Mouse (Mus musculus) CH12.LX (cell line): ENCODE measurements around the gene Bcl2l12. TPM values are rescaled to one million over a fixed set of nuclear protein-coding genes. Genes with fewer than 3 reads are reported as not detected.

Experiments used
- DNase-seq: peaks from one replicate; pipeline ENCODE4 v3.0.0-alpha.2; 2013; ENCODE audit errors: extremely low read depth
- H3K27ac ChIP-seq: 2 replicates; pipeline ENCODE4 v1.5.1; 2012; ENCODE audit warnings: low read depth, mild to moderate bottlenecking, control low read depth, moderate library complexity; ENCODE audit not compliant: insufficient read depth
- H3K27me3 ChIP-seq: replicated peaks from 2 replicates; pipeline ENCODE3; 2012; ENCODE audit warnings: inconsistent platforms
- H3K36me3 ChIP-seq, 2 experiments: replicated peaks in 1 of 2; 2 replicates each; pipeline versions ENCODE3 to v1.6.1; 2012; ENCODE audit warnings: inconsistent platforms in 1 of 2, low read length in 1 of 2, mild to moderate bottlenecking in 1 of 2, mixed read lengths in 1 of 2, moderate library complexity in 1 of 2; ENCODE audit not compliant: control insufficient read depth in 1 of 2, insufficient read depth in 1 of 2
- H3K4me1 ChIP-seq, 2 experiments: 2 replicates each; pipeline ENCODE4 v1.6.1; 2012; ENCODE audit warnings: inconsistent platforms in 1 of 2, moderate library complexity in 1 of 2; ENCODE audit not compliant: insufficient read depth in 2 of 2, control insufficient read depth in 1 of 2
- H3K4me2 ChIP-seq: 2 replicates; pipeline ENCODE4 v1.6.1; 2012; ENCODE audit warnings: low read depth, mild to moderate bottlenecking, control low read depth; ENCODE audit not compliant: poor library complexity, insufficient read depth, severe bottlenecking
- H3K4me3 ChIP-seq, 3 experiments: fragments of 150-350 bp in 1 of 3; sonication (generic) in 1 of 3; replicated peaks in 1 of 3; 2 replicates each; pipeline versions ENCODE3 to v1.5.1; 2011 to 2012; ENCODE audit warnings: low read depth in 2 of 3, low read length in 2 of 3, mild to moderate bottlenecking in 2 of 3, moderate library complexity in 2 of 3, control low read depth in 1 of 3, improper control_type of control experiment in 1 of 3, inconsistent platforms in 1 of 3, mixed read lengths in 1 of 3; ENCODE audit not compliant: poor library complexity in 1 of 3
- H3K79me2 ChIP-seq: replicated peaks from 2 replicates; pipeline ENCODE4 v1.6.1; 2012; ENCODE audit warnings: mild to moderate bottlenecking, moderate library complexity; ENCODE audit not compliant: control insufficient read depth, poor library complexity, insufficient read depth, severe bottlenecking; ENCODE audit errors: extremely low read depth
- H3K9ac ChIP-seq: 2 replicates; pipeline ENCODE4 v1.6.1; 2012; ENCODE audit warnings: low read depth, mild to moderate bottlenecking, control low read depth, moderate library complexity; ENCODE audit not compliant: insufficient read depth
- H3K9me3 ChIP-seq: replicated peaks from 2 replicates; pipeline ENCODE3; 2012; ENCODE audit warnings: low read length, inconsistent platforms, mixed read lengths
- BHLHE40 ChIP-seq: IDR thresholded peaks from 2 replicates; pipeline ENCODE4 v1.6.1; 2011; ENCODE audit warnings: mild to moderate bottlenecking, low read depth, low read length, improper control_type of control experiment
- E2F4 ChIP-seq: IDR thresholded peaks from 2 replicates; pipeline ENCODE4 v1.6.1; 2011; ENCODE audit warnings: low read depth, low read length, improper control_type of control experiment; ENCODE audit not compliant: insufficient replicate concordance
- EP300 ChIP-seq: IDR thresholded peaks from 2 replicates; pipeline ENCODE4 v1.6.1; 2011; ENCODE audit warnings: low read length, improper control_type of control experiment
- MAFK ChIP-seq: IDR thresholded peaks from 2 replicates; pipeline ENCODE4 v1.6.1; 2011; ENCODE audit warnings: low read length, improper control_type of control experiment; ENCODE audit not compliant: insufficient replicate concordance
- MAX ChIP-seq: IDR thresholded peaks from 2 replicates; pipeline ENCODE4 v1.6.1; 2011; ENCODE audit warnings: low read length, improper control_type of control experiment
- MAZ ChIP-seq: IDR thresholded peaks from 2 replicates; pipeline ENCODE4 v1.6.1; 2012; ENCODE audit warnings: low read depth, mild to moderate bottlenecking, inconsistent platforms, low read length, improper control_type of control experiment, moderate library complexity
- MYC ChIP-seq: IDR thresholded peaks from 2 replicates; pipeline ENCODE4 v1.6.1; 2011; ENCODE audit warnings: low read depth, mild to moderate bottlenecking, improper control_type of control experiment, low read length
- NRF1 ChIP-seq: IDR thresholded peaks from 2 replicates; pipeline ENCODE4 v1.6.1; 2014; ENCODE audit warnings: low read depth, mild to moderate bottlenecking, inconsistent platforms, low read length, improper control_type of control experiment, moderate library complexity
- POLR2A ChIP-seq: IDR thresholded peaks from 2 replicates; pipeline ENCODE4 v1.6.1; 2011; ENCODE audit warnings: low read depth, mild to moderate bottlenecking, improper control_type of control experiment, low read length
- POLR2AphosphoS2 ChIP-seq: IDR thresholded peaks from 2 replicates; pipeline ENCODE4 v1.6.1; 2011; ENCODE audit warnings: low read depth, low read length, improper control_type of control experiment
- RAD21 ChIP-seq: IDR thresholded peaks from 2 replicates; pipeline ENCODE4 v1.6.1; 2011; ENCODE audit warnings: low read depth, mild to moderate bottlenecking, low read length, improper control_type of control experiment, moderate library complexity
- RCOR1 ChIP-seq: conservative IDR thresholded peaks from 2 replicates; pipeline ENCODE4 v1.6.1; 2012; ENCODE audit warnings: low read depth, mild to moderate bottlenecking, inconsistent platforms, low read length, improper control_type of control experiment
- SIN3A ChIP-seq: IDR thresholded peaks from 2 replicates; pipeline ENCODE4 v1.6.1; 2012; ENCODE audit warnings: low read length, improper control_type of control experiment, inconsistent platforms
- TBP ChIP-seq: conservative IDR thresholded peaks from 2 replicates; pipeline ENCODE4 v1.6.1; 2011; ENCODE audit warnings: low read depth, low read length, improper control_type of control experiment
- ZMIZ1 ChIP-seq: IDR thresholded peaks from 2 replicates; pipeline ENCODE4 v1.6.1; 2012; ENCODE audit warnings: low read depth, mild to moderate bottlenecking, inconsistent platforms, low read length, improper control_type of control experiment
- ZNF384 ChIP-seq: IDR thresholded peaks from 2 replicates; pipeline ENCODE4 v1.6.1; 2012; ENCODE audit warnings: low read depth, low read length, improper control_type of control experiment, inconsistent platforms
- dilution Hi-C: fragments of 300-500 bp; cut with MboI; formaldehyde crosslinking; loops from 2 replicates; pipeline ENCODE4 v1.14.3; 2020; ENCODE audit warnings: low sequenced_read_pairs; ENCODE audit not compliant: extremely low pct_unique_long_range_greater_than_20kb, extremely low pct_ligation_motif_present
- in situ Hi-C: fragments of 300-500 bp; cut with MboI; formaldehyde crosslinking; loops from 3 replicates; pipeline ENCODE4 v1.14.3; 2019; ENCODE audit warnings: low sequenced_read_pairs, low pct_ligation_motif_present, low pct_unique_long_range_greater_than_20kb, mixed read lengths
- polyA plus RNA-seq: library from polyadenylated mRNA; unstranded; fragments of >175 nt; gene quantifications from 2 replicates; pipeline ENCODE4 v1.2.1, GENCODE M21; 2012; ENCODE audit warnings: low read depth; ENCODE audit not compliant: insufficient read length
- total RNA-seq, 2 experiments: library from RNA; depleted of rRNA; stranded (reverse); fragments of 300-350 nt in 1 of 2; fragments of >200 nt in 1 of 2; gene quantifications; 2 replicates each; pipeline ENCODE4 v1.2.3; 2012 to 2014

Gene Bcl2l12
- total and polyA plus RNA-seq, 3 experiments = 9.2 to 12.6 (median 11.8) TPM

DNA sequence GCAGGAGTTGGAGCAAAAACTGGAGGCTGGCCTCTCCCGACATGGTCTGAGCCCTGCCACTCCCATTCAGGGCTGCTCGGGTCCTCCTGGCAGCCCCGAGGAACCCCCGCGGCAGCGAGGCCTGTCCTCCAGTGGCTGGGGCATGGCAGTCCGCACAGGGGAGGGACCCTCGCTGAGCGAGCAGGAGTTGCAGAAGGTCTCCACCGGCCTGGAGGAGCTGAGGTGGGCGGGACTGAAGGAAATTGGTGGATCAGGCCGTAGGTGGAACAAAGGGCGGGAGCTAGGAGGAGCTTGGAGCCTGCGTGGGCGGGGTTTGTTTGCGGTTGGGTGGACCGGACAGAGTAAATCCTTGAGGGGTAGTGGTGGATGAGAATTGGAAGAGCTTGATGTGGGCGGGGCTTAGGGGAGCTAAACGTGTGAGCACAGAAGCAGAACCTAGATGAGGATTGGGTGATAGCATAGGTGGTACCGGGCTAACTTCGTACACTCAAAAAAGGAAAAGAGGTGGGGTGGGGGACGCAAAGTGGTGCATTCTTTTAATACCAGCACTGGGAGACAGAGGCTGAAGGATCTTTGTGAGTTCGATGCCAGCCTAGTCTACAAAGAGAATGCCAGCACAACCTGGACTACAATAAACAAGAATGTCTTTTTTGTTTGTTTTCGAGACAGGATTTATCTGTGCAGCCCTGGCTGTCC lies 45.8 kb downstream of the Bcl2l12 start:
- Histone ChIP-seq H3K4me2 (peak overlapping the region; percentile 93), H3K36me3 (peaks cover 0 to 13% of the 10 kb centered on the region in 2 experiments), H3K9ac (peak overlapping the region; percentile 39; the same call in 1 of the 2 replicates), H3K9me3 (no peaks in the 10 kb centered on the region), H3K4me3 (peak overlapping the region in 2 of 3 experiments; percentile 41 to 47), H3K27ac (no peak overlapping the region), H3K4me1 (peaks cover 3 to 16% of the 10 kb centered on the region in 2 experiments; a peak in 3 of 4 replicates), H3K79me2 (no peaks in the 10 kb centered on the region), H3K27me3 (peaks cover 39% of the 10 kb centered on the region)
- dilution Hi-C loops (no loop called here), in situ Hi-C loops (loop anchor here (10.0 kb wide), 2 partner anchors 98 to 208 kb away; partner anchors contain the start of genes Pnkp and Vrk3)
- peak; percentile 90 for DNase-seq
- peak; percentile 53; the same call in 1 of the 2 replicates for TF ChIP-seq NRF1
- no peak for TF ChIP-seq POLR2A
- TF ChIP-seq TBP = 0 out of 2 replicates have a peak, but pooled peaks have one; percentile 59

DNA sequence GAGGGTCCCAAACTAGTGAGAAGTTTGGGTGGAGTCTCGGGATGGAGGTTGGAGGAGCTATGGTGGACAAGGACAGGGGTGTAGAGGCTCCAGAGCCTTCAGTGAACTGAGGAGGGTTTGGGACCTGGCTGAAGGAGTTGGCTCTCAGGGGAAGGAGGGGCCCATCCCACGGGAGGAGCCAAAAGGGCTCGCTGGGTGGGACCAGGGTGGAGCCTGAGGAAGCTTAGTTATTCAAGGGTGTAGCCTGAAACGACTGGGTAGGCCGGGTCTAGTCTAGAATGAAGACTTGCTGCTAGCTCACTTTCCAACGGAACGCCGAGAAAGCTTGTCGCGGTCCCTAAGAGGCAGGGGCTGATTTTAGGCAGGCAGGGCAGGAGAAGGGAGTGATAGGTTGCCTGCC lies 46.6 kb downstream of the Bcl2l12 start:
- Histone ChIP-seq H3K36me3 (peaks cover 0 to 5% of the 10 kb centered on the region in 2 experiments), H3K79me2 (no peaks in the 10 kb centered on the region)
- dilution Hi-C loops = no loop called here
- in situ Hi-C loops = loop anchor here (10.0 kb wide), 2 partner anchors 97 to 207 kb away; partner anchors contain the start of genes Pnkp and Vrk3
- DNase-seq = peak; percentile 68
- TF ChIP-seq RAD21 (no peak), EP300 (no peak), ZNF384 (no peak), SIN3A (no peak), POLR2AphosphoS2 (no peak), BHLHE40 (no peak), MYC (no peak), E2F4 (no peak), MAZ (no peak), MAX (no peak)
- TF ChIP-seq, all 38 proteins: peak for 0
- Histone ChIP-seq H3K4me2 (peak overlapping the region; percentile 93), H3K27ac (no peak overlapping the region), H3K9ac (peak overlapping the region; percentile 13; the same call in 1 of the 2 replicates), H3K27me3 (peaks cover 46% of the 10 kb centered on the region), H3K4me1 (peaks cover 3 to 16% of the 10 kb centered on the region in 2 experiments; a peak in 3 of 4 replicates), H3K9me3 (no peaks in the 10 kb centered on the region), H3K4me3 (peak overlapping the region; percentile 23 to 47 (median 41))

DNA sequence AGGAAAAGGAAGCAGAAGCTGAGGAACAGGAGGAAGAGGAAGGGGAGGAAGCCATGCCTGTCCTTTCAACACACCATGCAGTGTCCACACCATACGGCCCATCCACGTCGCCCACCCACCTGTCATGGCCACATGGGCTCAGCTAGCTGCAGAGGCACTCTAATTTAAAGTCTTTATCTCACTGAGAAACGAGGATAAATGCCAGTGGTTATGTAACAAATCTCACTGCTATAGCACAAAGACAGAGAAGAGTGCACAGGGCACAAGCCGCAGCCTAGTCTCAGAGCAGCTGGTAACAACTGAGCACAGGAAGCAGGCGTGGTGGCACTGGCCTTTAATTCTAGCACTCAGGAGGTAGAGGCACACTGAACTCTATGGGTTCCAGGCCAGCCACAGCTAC lies 48.6 kb downstream of the Bcl2l12 start:
- dilution Hi-C loops (no loop called here), in situ Hi-C loops (loop anchor here (10.0 kb wide), 2 partner anchors 95 to 205 kb away; partner anchors contain the start of genes Pnkp and Vrk3)
- no peak overlapping the region for H3K27ac ChIP-seq
- H3K4me3 ChIP-seq = no peak overlapping the region
- H3K27me3 ChIP-seq = peaks cover 51% of the 10 kb centered on the region
- no peak for TF ChIP-seq E2F4
- TF ChIP-seq RCOR1 = no peak
- no peak for TF ChIP-seq BHLHE40
- TF ChIP-seq RAD21 = no peak
- no peak for TF ChIP-seq ZMIZ1
- TF ChIP-seq MAFK = no peak
- H3K36me3 ChIP-seq = peaks cover 0 to 2% of the 10 kb centered on the region in 2 experiments
- no peak overlapping the region for H3K9ac ChIP-seq
- H3K9me3 ChIP-seq = no peaks in the 10 kb centered on the region
- H3K4me2 ChIP-seq = no peak overlapping the region
- H3K4me1 ChIP-seq = peaks cover 3 to 16% of the 10 kb centered on the region in 2 experiments; a peak in 3 of 4 replicates
- no peaks in the 10 kb centered on the region for H3K79me2 ChIP-seq
- DNase-seq = no peak
